Mouse (Mus musculus): Measurements from ENCODE around the gene Zmiz1. TPM values are rescaled to one million over a fixed set of nuclear protein-coding genes. Genes with fewer than 3 reads are reported as not detected.

Gene Zmiz1
- polyA plus RNA-seq, 1 experiment, result 63.7 TPM

DNA sequence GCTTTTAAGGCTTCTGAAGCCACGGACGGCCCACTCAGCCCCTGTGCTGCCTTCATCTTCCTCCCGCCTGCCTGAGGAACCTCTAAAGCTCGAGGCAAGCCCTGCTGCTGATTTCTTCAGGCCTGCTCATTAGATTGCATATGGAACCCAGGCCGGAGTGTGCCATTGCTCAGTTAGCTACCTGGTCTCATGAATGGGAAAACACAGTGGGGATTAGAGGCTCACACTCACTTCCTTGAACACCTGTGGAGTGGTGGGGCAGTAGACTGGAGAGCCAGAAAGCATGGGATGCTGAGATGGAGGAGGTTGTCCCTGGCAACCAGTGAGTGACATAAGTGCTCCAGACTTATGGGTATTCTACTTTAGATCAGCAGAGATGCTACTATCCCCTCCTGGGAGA, 19.3 kb downstream of the Zmiz1 start:
- Histone ChIP-seq H3K27me3 (ENCODE audit: control insufficient read depth, insufficient read depth, low read length) (no peaks in the 10 kb centered on the region), H3K27ac (ENCODE audit: insufficient read depth, low read length) (peak overlapping the region; percentile 65)
- WGBS, result 42% methylated on average over 5 of the region's 5 CpGs

DNA sequence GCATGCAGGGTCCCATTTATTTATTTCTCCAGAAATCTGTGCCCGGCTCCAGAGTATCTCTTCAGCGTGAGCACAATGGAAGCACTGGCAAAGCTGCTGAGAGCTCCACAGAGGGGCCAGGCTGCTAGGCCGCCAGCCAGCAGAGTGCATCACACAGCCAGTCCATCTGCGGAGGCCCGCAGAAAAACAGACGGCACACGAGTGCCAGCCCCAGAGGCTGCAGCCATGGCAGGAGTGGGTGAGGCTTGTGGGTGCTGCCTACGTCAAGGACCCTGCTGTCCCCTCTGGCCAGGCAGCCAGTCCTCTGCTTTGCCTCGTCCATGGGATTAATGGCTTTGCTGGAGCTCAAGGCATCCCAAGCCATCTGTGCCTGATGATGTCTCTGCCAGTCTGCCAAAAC, 19.8 kb downstream of the Zmiz1 start:
- DNase-seq, result peak; percentile 77 to 81
- 6% methylated on average over 9 of the region's 9 CpGs for WGBS
- Histone ChIP-seq H3K4me1 (ENCODE audit: control insufficient read depth, insufficient read depth, low read length) (peaks cover 84% of the 10 kb centered on the region), H3K4me3 (replicated peaks; ENCODE audit: insufficient read depth, low read depth, low read length) (no peak overlapping the region), H3K27ac (ENCODE audit: insufficient read depth, low read length) (peak overlapping the region; percentile 65), H3K27me3 (ENCODE audit: control insufficient read depth, insufficient read depth, low read length) (no peaks in the 10 kb centered on the region)
- TF ChIP-seq CTCF (IDR thresholded peaks at IDR 0.05; ENCODE audit: borderline replicate concordance, insufficient read depth, low read depth, low read length), result no peak
- TF ChIP-seq POLR2A (IDR thresholded peaks at IDR 0.05; ENCODE audit: borderline replicate concordance, insufficient read depth, low read length), result no peak

More for the DNA sequence above, 19.3 kb downstream of the Zmiz1 start:
- peaks cover 87% of the 10 kb centered on the region for H3K4me1 ChIP-seq (ENCODE audit: control insufficient read depth, insufficient read depth, low read length)
- H3K4me3 ChIP-seq (replicated peaks; ENCODE audit: insufficient read depth, low read depth, low read length), result no peak overlapping the region
- DNase-seq, result no peak
- TF ChIP-seq POLR2A (IDR thresholded peaks at IDR 0.05; ENCODE audit: borderline replicate concordance, insufficient read depth, low read length) (no peak), CTCF (IDR thresholded peaks at IDR 0.05; ENCODE audit: borderline replicate concordance, insufficient read depth, low read depth, low read length) (no peak)

DNA sequence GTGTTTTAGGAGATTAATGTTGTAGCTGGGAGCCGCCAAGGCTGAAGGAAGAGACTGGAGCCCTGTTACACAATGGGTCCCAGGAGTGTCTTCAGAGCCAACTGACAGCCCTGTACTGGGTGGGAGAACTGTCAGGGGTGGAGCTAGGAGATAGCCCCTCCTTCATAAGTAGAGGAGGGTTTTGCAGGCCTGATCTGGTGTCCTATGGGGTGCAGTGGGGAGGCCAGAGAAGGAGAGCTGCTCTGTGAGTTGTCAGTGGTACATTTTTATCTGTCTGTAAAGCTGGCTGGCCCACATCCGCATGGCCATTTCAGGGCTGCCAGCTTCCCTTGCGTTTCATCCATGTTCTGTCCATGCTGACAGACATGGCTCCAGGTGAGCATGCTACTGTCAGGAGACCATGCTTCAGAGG, 20.9 kb downstream of the Zmiz1 start:
- WGBS, result 28% methylated on average over 3 of the region's 3 CpGs
- DNase-seq, result no peak
- H3K27ac ChIP-seq (ENCODE audit: insufficient read depth, low read length), result peak overlapping the region; percentile 65
- H3K4me3 ChIP-seq (replicated peaks; ENCODE audit: insufficient read depth, low read depth, low read length), result no peak overlapping the region
- no peaks in the 10 kb centered on the region for H3K27me3 ChIP-seq (ENCODE audit: control insufficient read depth, insufficient read depth, low read length)
- peaks cover 82% of the 10 kb centered on the region for H3K4me1 ChIP-seq (ENCODE audit: control insufficient read depth, insufficient read depth, low read length)
- TF ChIP-seq CTCF (IDR thresholded peaks at IDR 0.05; ENCODE audit: borderline replicate concordance, insufficient read depth, low read depth, low read length), result no peak
- no peak for TF ChIP-seq POLR2A (IDR thresholded peaks at IDR 0.05; ENCODE audit: borderline replicate concordance, insufficient read depth, low read length)

DNA sequence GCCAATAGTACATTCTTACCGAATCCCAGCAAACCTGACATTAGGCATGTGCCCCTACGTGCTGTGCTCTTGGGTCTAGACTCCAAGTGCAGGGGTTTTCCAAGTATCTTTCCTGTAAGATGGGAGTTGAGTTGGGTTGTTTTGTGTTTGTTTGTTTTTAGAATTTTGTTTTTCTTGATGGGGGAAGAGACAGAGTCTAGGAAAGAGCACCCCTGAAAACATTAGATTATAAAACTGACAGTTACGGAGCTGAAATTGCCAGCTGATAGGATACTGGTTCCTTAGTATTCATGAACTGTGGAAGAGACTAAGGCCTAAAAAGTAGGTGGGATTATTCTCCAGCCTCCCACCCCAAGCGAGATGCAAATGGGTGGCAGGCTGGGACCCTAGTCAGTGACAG, 21.5 kb downstream of the Zmiz1 start:
- WGBS, result 58% methylated on average over 4 of the region's 4 CpGs
- TF ChIP-seq CTCF (IDR thresholded peaks at IDR 0.05; ENCODE audit: borderline replicate concordance, insufficient read depth, low read depth, low read length) (no peak), POLR2A (IDR thresholded peaks at IDR 0.05; ENCODE audit: borderline replicate concordance, insufficient read depth, low read length) (no peak)
- no peak for DNase-seq
- Histone ChIP-seq H3K27ac (ENCODE audit: insufficient read depth, low read length) (peak overlapping the region; percentile 57; the same call in 1 of the 2 replicates), H3K4me3 (replicated peaks; ENCODE audit: insufficient read depth, low read depth, low read length) (no peak overlapping the region), H3K27me3 (ENCODE audit: control insufficient read depth, insufficient read depth, low read length) (no peaks in the 10 kb centered on the region), H3K4me1 (ENCODE audit: control insufficient read depth, insufficient read depth, low read length) (peaks cover 81% of the 10 kb centered on the region)

DNA sequence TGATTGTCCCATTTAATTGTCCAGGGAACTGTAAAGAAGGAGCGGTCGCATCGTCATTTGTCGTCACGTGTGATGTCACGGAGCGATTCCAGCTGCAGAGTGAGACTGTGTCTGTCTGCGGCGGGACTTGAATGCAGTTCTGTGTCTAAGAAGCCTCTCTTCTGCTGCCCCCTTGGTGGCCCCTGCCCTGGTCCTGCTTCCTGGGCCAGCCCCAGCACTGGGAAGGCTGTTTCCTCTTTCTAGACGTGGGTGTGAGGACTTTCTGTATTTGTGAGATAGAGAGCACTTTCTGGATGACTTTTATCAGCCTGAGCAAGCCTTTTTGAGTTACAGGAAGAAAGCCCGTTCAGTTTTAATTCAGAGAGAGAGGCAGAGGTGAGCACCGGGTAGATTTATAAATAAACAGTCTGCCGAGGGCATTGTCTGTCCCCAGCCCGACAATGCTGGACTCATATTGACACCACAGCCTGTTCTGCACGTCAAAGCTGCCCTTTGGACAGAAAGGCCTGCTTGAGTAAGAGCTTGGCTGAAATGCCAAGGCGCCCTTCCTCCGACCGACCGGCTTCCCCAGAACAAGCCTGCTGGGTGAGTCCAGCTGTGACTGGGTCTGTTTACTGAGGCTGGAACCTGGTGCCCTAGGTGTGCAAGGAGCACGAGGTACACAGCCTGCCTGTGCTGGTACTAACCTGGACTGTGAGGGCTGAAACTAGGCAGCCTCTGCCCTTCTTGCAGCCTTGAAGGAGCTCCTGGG, 22.1 kb downstream of the Zmiz1 start:
- Histone ChIP-seq H3K27me3 (ENCODE audit: control insufficient read depth, insufficient read depth, low read length) (no peaks in the 10 kb centered on the region), H3K4me1 (ENCODE audit: control insufficient read depth, insufficient read depth, low read length) (peaks cover 79% of the 10 kb centered on the region), H3K4me3 (replicated peaks; ENCODE audit: insufficient read depth, low read depth, low read length) (no peak overlapping the region), H3K27ac (ENCODE audit: insufficient read depth, low read length) (peak overlapping the region; percentile 57)
- no peak for TF ChIP-seq POLR2A (IDR thresholded peaks at IDR 0.05; ENCODE audit: borderline replicate concordance, insufficient read depth, low read length)
- TF ChIP-seq CTCF (IDR thresholded peaks at IDR 0.05; ENCODE audit: borderline replicate concordance, insufficient read depth, low read depth, low read length), result no peak
- WGBS, result 26% methylated on average over 20 of the region's 20 CpGs
- DNase-seq, result peak; percentile 62 to 67

DNA sequence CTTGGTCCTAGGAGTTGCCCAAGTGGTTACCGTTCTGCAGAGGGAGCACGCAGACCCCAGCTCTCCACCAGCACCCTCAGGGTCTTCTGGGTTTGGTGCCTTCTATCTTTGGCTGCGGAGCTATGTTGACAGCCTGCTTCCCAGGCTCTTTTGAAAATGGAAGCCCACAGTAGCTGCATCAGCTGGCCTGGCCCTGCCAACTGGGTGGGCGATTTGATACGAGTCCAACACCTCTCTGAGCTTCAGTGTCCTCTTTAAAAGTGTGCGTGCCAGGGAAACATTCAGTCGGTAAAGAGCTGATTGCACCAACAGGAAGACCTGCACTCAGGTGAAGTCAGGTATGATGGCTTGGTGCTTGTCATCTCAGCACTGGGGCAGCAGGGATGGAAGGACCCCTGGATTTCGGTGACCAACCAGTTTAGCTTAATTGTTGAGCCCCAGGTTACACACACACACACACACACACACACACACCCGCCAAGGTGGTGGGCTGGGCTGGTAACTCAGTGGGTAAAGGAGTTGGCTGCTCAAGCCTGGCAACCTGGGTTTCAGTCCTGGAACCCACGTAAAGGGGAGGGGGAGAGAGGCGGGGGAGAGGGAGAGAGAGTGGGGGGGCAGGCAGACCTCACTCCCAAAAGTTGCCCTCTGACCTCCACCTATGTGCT, 22.8 kb downstream of the Zmiz1 start:
- WGBS, result 20% methylated on average over 11 of the region's 11 CpGs
- DNase-seq, result no peak
- Histone ChIP-seq H3K27ac (ENCODE audit: insufficient read depth, low read length) (peak overlapping the region; percentile 57), H3K27me3 (ENCODE audit: control insufficient read depth, insufficient read depth, low read length) (no peaks in the 10 kb centered on the region), H3K4me3 (replicated peaks; ENCODE audit: insufficient read depth, low read depth, low read length) (no peak overlapping the region), H3K4me1 (ENCODE audit: control insufficient read depth, insufficient read depth, low read length) (peaks cover 79% of the 10 kb centered on the region)
- no peak for TF ChIP-seq POLR2A (IDR thresholded peaks at IDR 0.05; ENCODE audit: borderline replicate concordance, insufficient read depth, low read length)
- TF ChIP-seq CTCF (IDR thresholded peaks at IDR 0.05; ENCODE audit: borderline replicate concordance, insufficient read depth, low read depth, low read length), result no peak

DNA sequence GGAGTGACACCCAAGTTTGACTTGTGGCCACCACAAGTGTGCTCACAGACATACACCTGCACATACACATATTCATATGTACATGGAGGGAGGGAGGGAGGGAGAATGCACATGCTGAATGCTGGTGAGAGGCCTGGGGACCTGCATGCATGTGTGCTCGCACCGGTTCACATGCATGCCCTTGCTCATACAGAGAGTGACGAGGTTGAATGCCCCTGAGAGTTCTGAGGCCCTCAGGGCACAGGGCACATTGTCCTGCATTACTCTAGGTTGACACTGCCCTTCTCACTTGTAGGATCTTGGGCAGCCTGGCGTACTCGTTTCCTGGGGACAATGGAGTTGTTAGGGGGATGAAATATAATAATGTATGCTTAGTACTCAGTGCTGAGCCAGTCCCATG, 23.4 kb downstream of the Zmiz1 start:
- DNase-seq, result no peak
- no peak overlapping the region for H3K4me3 ChIP-seq (replicated peaks; ENCODE audit: insufficient read depth, low read depth, low read length)
- no peak overlapping the region for H3K27ac ChIP-seq (ENCODE audit: insufficient read depth, low read length)
- TF ChIP-seq POLR2A (IDR thresholded peaks at IDR 0.05; ENCODE audit: borderline replicate concordance, insufficient read depth, low read length), result no peak
- TF ChIP-seq CTCF (IDR thresholded peaks at IDR 0.05; ENCODE audit: borderline replicate concordance, insufficient read depth, low read depth, low read length), result no peak
- no peaks in the 10 kb centered on the region for H3K27me3 ChIP-seq (ENCODE audit: control insufficient read depth, insufficient read depth, low read length)
- H3K4me1 ChIP-seq (ENCODE audit: control insufficient read depth, insufficient read depth, low read length), result peaks cover 79% of the 10 kb centered on the region
- 42% methylated on average over 5 of the region's 5 CpGs for WGBS

DNA sequence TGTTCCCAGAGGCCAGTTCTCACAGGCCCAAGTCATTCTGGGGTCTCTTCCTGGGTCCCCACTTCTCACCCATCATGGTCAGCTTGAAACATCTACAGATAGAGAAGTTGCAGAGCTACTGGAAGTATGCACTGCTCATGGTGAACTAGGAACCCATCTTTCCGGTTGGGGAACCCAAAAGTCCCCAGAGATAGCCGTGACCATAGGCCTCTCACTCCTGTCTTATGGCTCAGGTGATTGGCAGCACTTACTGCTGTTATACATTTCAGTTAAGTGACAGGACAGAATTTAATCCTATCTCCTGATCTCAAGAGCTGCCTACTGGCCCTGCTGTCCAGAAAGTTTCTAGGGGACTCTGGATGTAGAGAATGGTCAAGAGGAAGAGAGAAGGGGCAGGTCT, 24.3 kb downstream of the Zmiz1 start:
- DNase-seq, result no peak
- Histone ChIP-seq H3K27ac (ENCODE audit: insufficient read depth, low read length) (no peak overlapping the region), H3K4me3 (replicated peaks; ENCODE audit: insufficient read depth, low read depth, low read length) (no peak overlapping the region), H3K4me1 (ENCODE audit: control insufficient read depth, insufficient read depth, low read length) (peaks cover 78% of the 10 kb centered on the region), H3K27me3 (ENCODE audit: control insufficient read depth, insufficient read depth, low read length) (no peaks in the 10 kb centered on the region)
- TF ChIP-seq CTCF (IDR thresholded peaks at IDR 0.05; ENCODE audit: borderline replicate concordance, insufficient read depth, low read depth, low read length) (no peak), POLR2A (IDR thresholded peaks at IDR 0.05; ENCODE audit: borderline replicate concordance, insufficient read depth, low read length) (no peak)
- 59% methylated on average over 2 of the region's 2 CpGs for WGBS

Data from cerebellum, adult 2 months (tissue).